Mouse (Mus musculus) stomach, embryonic 15.5 days (tissue): ENCODE measurements at regions not wholly inside any gene's neighbourhood (a gene's known extent, or its start where the extent isn't known, plus 50 kb on each side); places are given as distances from the start of the nearest gene placed in this dataset.

Source experiments
- ATAC-seq: fragments of 200-750 bp; cut with Nextera tagmentation; 2 replicates; pipeline ENCODE4 v1.8.0; 2017; ENCODE audit warnings: low read depth, moderate number of reproducible peaks, moderate TSS enrichment; ENCODE audit not compliant: insufficient read depth, low FRiP score
- H3K27ac ChIP-seq: fragments of 300-500 bp; sonication (generic); 2 replicates; pipeline ENCODE4 v1.5.1; 2015; ENCODE audit warnings: mild to moderate bottlenecking, inconsistent platforms
- H3K27me3 ChIP-seq: fragments of 300-500 bp; sonication (generic); replicated peaks from 2 replicates; pipeline ENCODE4 v1.6.1; 2015; ENCODE audit warnings: inconsistent platforms
- H3K36me3 ChIP-seq: fragments of 300-500 bp; sonication (generic); 2 replicates; pipeline ENCODE4 v1.6.1; 2015; ENCODE audit warnings: inconsistent platforms
- H3K4me1 ChIP-seq: fragments of 300-500 bp; sonication (generic); 2 replicates; pipeline ENCODE4 v1.6.1; 2015; ENCODE audit warnings: inconsistent platforms
- H3K4me2 ChIP-seq: fragments of 300-500 bp; sonication (generic); 2 replicates; pipeline ENCODE4 v1.6.1; 2015; ENCODE audit warnings: mild to moderate bottlenecking, inconsistent platforms
- H3K4me3 ChIP-seq: fragments of 300-500 bp; sonication (generic); replicated peaks from 2 replicates; pipeline ENCODE4 v1.5.1; 2015; ENCODE audit warnings: inconsistent platforms
- H3K9ac ChIP-seq: fragments of 300-500 bp; sonication (generic); 2 replicates; pipeline ENCODE4 v1.6.1; 2015; ENCODE audit warnings: inconsistent platforms
- H3K9me3 ChIP-seq: fragments of 300-500 bp; sonication (generic); 2 replicates; pipeline ENCODE4 v1.6.1; 2016; ENCODE audit warnings: inconsistent platforms
- WGBS: fragments of 180-500 bp; shearing (Covaris S2); methylation state at CpG from one replicate; pipeline ENCODE4 v1.1.7; 2015; 5-methylcytosine and 5-hydroxymethylcytosine counted together

- Histone ChIP-seq H3K9me3 (no peaks in the 10 kb centered on the region), H3K4me2 (no peak overlapping the region), H3K27ac (no peak overlapping the region), H3K4me1 (no peaks in the 10 kb centered on the region), H3K27me3 (no peaks in the 10 kb centered on the region), H3K36me3 (no peaks in the 10 kb centered on the region), H3K4me3 (no peak overlapping the region), H3K9ac (no peak overlapping the region)
- 76% methylated on average over 1 of the region's 1 CpGs for WGBS
- no peak for ATAC-seq
These were observed 220.0 kb downstream of the Cpe start for GRCm38 (mm10) chr8:64472801-64473270.

- Histone ChIP-seq H3K9me3 (no peaks in the 10 kb centered on the region), H3K36me3 (no peaks in the 10 kb centered on the region), H3K9ac (no peak overlapping the region), H3K4me1 (no peaks in the 10 kb centered on the region), H3K4me2 (no peak overlapping the region), H3K4me3 (no peak overlapping the region), H3K27ac (no peak overlapping the region), H3K27me3 (no peaks in the 10 kb centered on the region)
- no peak for ATAC-seq
- WGBS, result 79% methylated on average over 4 of the region's 4 CpGs
These were observed 231.7 kb downstream of the Cpe start for GRCm38 (mm10) chr8:64461136-64461535.

- no peaks in the 10 kb centered on the region for H3K36me3 ChIP-seq
- no peaks in the 10 kb centered on the region for H3K27me3 ChIP-seq
- H3K4me3 ChIP-seq, result no peak overlapping the region
- ATAC-seq, result no peak
- H3K4me2 ChIP-seq, result no peak overlapping the region
- no peak overlapping the region for H3K27ac ChIP-seq
- no peak overlapping the region for H3K9ac ChIP-seq
- H3K9me3 ChIP-seq, result no peaks in the 10 kb centered on the region
- WGBS, result 75% methylated on average over 5 of the region's 5 CpGs
- no peaks in the 10 kb centered on the region for H3K4me1 ChIP-seq
These were observed 235.9 kb downstream of the Cpe start for GRCm38 (mm10) chr8:64456970-64457369.

- H3K9ac ChIP-seq, result no peak overlapping the region
- H3K27me3 ChIP-seq, result no peaks in the 10 kb centered on the region
- no peaks in the 10 kb centered on the region for H3K9me3 ChIP-seq
- H3K36me3 ChIP-seq, result no peaks in the 10 kb centered on the region
- no peak overlapping the region for H3K4me2 ChIP-seq
- 85% methylated on average over 4 of the region's 4 CpGs for WGBS
- no peak overlapping the region for H3K4me3 ChIP-seq
- H3K27ac ChIP-seq, result no peak overlapping the region
- ATAC-seq, result no peak
- H3K4me1 ChIP-seq, result no peaks in the 10 kb centered on the region
These were observed 238.1 kb downstream of the Cpe start for GRCm38 (mm10) chr8:64454736-64455135.

GRCm38 (mm10) chr8:64445366-64445765 lies 239.3 kb upstream of the Tll1 start:
- Histone ChIP-seq H3K36me3 (no peaks in the 10 kb centered on the region), H3K9me3 (no peaks in the 10 kb centered on the region), H3K4me3 (no peak overlapping the region), H3K4me2 (no peak overlapping the region), H3K9ac (no peak overlapping the region), H3K4me1 (no peaks in the 10 kb centered on the region), H3K27ac (no peak overlapping the region), H3K27me3 (no peaks in the 10 kb centered on the region)
- no peak for ATAC-seq
- 80% methylated on average over 3 of the region's 3 CpGs for WGBS

GRCm38 (mm10) chr8:64444429-64444828 lies 238.4 kb upstream of the Tll1 start:
- H3K4me1 ChIP-seq, result no peaks in the 10 kb centered on the region
- no peaks in the 10 kb centered on the region for H3K36me3 ChIP-seq
- 58% methylated on average over 5 of the region's 5 CpGs for whole genome bisulfite sequencing
- H3K4me3 ChIP-seq, result no peak overlapping the region
- no peaks in the 10 kb centered on the region for H3K27me3 ChIP-seq
- no peak for ATAC-seq
- no peak overlapping the region for H3K4me2 ChIP-seq
- H3K9me3 ChIP-seq, result no peaks in the 10 kb centered on the region
- H3K9ac ChIP-seq, result no peak overlapping the region
- no peak overlapping the region for H3K27ac ChIP-seq

GRCm38 (mm10) chr8:64438489-64438888 lies 232.4 kb upstream of the Tll1 start:
- Histone ChIP-seq H3K4me3 (no peak overlapping the region), H3K27ac (no peak overlapping the region), H3K4me2 (no peak overlapping the region), H3K27me3 (no peaks in the 10 kb centered on the region), H3K9me3 (no peaks in the 10 kb centered on the region), H3K36me3 (no peaks in the 10 kb centered on the region), H3K9ac (no peak overlapping the region), H3K4me1 (no peaks in the 10 kb centered on the region)
- 64% methylated on average over 5 of the region's 5 CpGs for WGBS
- ATAC-seq, result no peak

GRCm38 (mm10) chr8:64434648-64435047 lies 228.6 kb upstream of the Tll1 start:
- no peak overlapping the region for H3K27ac ChIP-seq
- H3K36me3 ChIP-seq, result no peaks in the 10 kb centered on the region
- 76% methylated on average over 7 of the region's 7 CpGs for WGBS
- no peaks in the 10 kb centered on the region for H3K9me3 ChIP-seq
- ATAC-seq, result no peak
- H3K4me1 ChIP-seq, result no peaks in the 10 kb centered on the region
- no peak overlapping the region for H3K9ac ChIP-seq
- H3K4me3 ChIP-seq, result no peak overlapping the region
- no peaks in the 10 kb centered on the region for H3K27me3 ChIP-seq
- H3K4me2 ChIP-seq, result no peak overlapping the region

- no peak overlapping the region for H3K4me3 ChIP-seq
- H3K4me1 ChIP-seq, result no peaks in the 10 kb centered on the region
- H3K36me3 ChIP-seq, result no peaks in the 10 kb centered on the region
- no peak for ATAC-seq
- H3K9me3 ChIP-seq, result no peaks in the 10 kb centered on the region
- H3K9ac ChIP-seq, result no peak overlapping the region
- H3K4me2 ChIP-seq, result no peak overlapping the region
- no peak overlapping the region for H3K27ac ChIP-seq
- WGBS, result 42% methylated on average over 4 of the region's 4 CpGs
- H3K27me3 ChIP-seq, result no peaks in the 10 kb centered on the region
These were observed 216.8 kb upstream of the Tll1 start for GRCm38 (mm10) chr8:64422850-64423214.

- Histone ChIP-seq H3K4me3 (no peak overlapping the region), H3K27me3 (no peaks in the 10 kb centered on the region), H3K9me3 (no peaks in the 10 kb centered on the region), H3K9ac (no peak overlapping the region), H3K27ac (no peak overlapping the region), H3K4me2 (no peak overlapping the region), H3K36me3 (no peaks in the 10 kb centered on the region), H3K4me1 (no peaks in the 10 kb centered on the region)
- 45% methylated on average over 8 of the region's 8 CpGs for WGBS
- no peak for ATAC-seq
These were observed 216.3 kb upstream of the Tll1 start for GRCm38 (mm10) chr8:64422200-64422849.

GRCm38 (mm10) chr8:64421502-64422199 lies 215.6 kb upstream of the Tll1 start:
- Histone ChIP-seq H3K27ac (no peak overlapping the region), H3K4me1 (no peaks in the 10 kb centered on the region), H3K9me3 (no peaks in the 10 kb centered on the region), H3K4me3 (no peak overlapping the region), H3K27me3 (no peaks in the 10 kb centered on the region), H3K9ac (no peak overlapping the region), H3K4me2 (no peak overlapping the region), H3K36me3 (no peaks in the 10 kb centered on the region)
- no peak for ATAC-seq
- 84% methylated on average over 6 of the region's 6 CpGs for WGBS

- H3K9ac ChIP-seq, result no peak overlapping the region
- H3K9me3 ChIP-seq, result no peaks in the 10 kb centered on the region
- no peak overlapping the region for H3K4me2 ChIP-seq
- H3K36me3 ChIP-seq, result no peaks in the 10 kb centered on the region
- WGBS, result 64% methylated on average over 15 of the region's 15 CpGs
- no peak overlapping the region for H3K27ac ChIP-seq
- H3K4me1 ChIP-seq, result no peaks in the 10 kb centered on the region
- no peak overlapping the region for H3K4me3 ChIP-seq
- H3K27me3 ChIP-seq, result no peaks in the 10 kb centered on the region
- ATAC-seq, result no peak
These were observed 206.6 kb upstream of the Tll1 start for GRCm38 (mm10) chr8:64412488-64413188.
